Mouse (Mus musculus): ENCODE data around the gene Shld2.

Gene Shld2

GRCm38 (mm10) chr14:34219786-34220198 is 90.5 kb downstream of the Shld2 start:
- DNase-seq (ENCODE audit: low spot score) = no peak

- DNase-seq (ENCODE audit: low spot score) = no peak
These were observed 91.0 kb downstream of the Shld2 start, which contains the start of gene Syt15 for GRCm38 (mm10) chr14:34219295-34219694. Gene Syt15 (plus strand): TSS chr14:34219595.

GRCm38 (mm10) chr14:34215451-34216127 is 94.7 kb downstream of the Shld2 start:
- no peak for DNase-seq (ENCODE audit: low spot score)

GRCm38 (mm10) chr14:34209942-34210341 is 100.4 kb downstream of the Shld2 start:
- no peak for DNase-seq (ENCODE audit: low spot score)

GRCm38 (mm10) chr14:34209080-34209479 is 101.2 kb downstream of the Shld2 start:
- DNase-seq (ENCODE audit: low spot score) = no peak

- DNase-seq (ENCODE audit: low spot score) = peak; percentile 75
These were observed 101.6 kb downstream of the Shld2 start for GRCm38 (mm10) chr14:34208651-34209050.

GRCm38 (mm10) chr14:34207996-34208395 is 102.3 kb downstream of the Shld2 start:
- no peak for DNase-seq (ENCODE audit: low spot score)

GRCm38 (mm10) chr14:34201231-34202035 is 108.9 kb downstream of the Shld2 start, which contains the start of gene Gprin2:
Gene Gprin2 (minus strand): TSS chr14:34201653.
- DNase-seq (ENCODE audit: low spot score) = no peak

GRCm38 (mm10) chr14:34200738-34201230 is 109.5 kb downstream of the Shld2 start:
- no peak for DNase-seq (ENCODE audit: low spot score)

- peak; percentile 87 for DNase-seq (ENCODE audit: low spot score)
These were observed 113.6 kb downstream of the Shld2 start for GRCm38 (mm10) chr14:34196706-34197105.

GRCm38 (mm10) chr14:34195466-34195865 is 114.8 kb downstream of the Shld2 start:
- DNase-seq (ENCODE audit: low spot score) = no peak

- no peak for DNase-seq (ENCODE audit: low spot score)
These were observed 116.4 kb downstream of the Shld2 start for GRCm38 (mm10) chr14:34193879-34194278.

- no peak for DNase-seq (ENCODE audit: low spot score)
These were observed 119.9 kb downstream of the Shld2 start for GRCm38 (mm10) chr14:34190361-34190760.

- peak; percentile 7 for DNase-seq (ENCODE audit: low spot score)
These were observed 121.7 kb downstream of the Shld2 start for GRCm38 (mm10) chr14:34188629-34189028.

All from adipocyte (in vitro differentiated cells).